Mouse (Mus musculus) retina, postnatal 1 day (tissue): Measurements from ENCODE around the gene Actl11.

Experiments used
- DNase-seq: peaks from one replicate; pipeline ENCODE4 v3.0.0-alpha.2; 2012

Actl11 gene

DNA sequence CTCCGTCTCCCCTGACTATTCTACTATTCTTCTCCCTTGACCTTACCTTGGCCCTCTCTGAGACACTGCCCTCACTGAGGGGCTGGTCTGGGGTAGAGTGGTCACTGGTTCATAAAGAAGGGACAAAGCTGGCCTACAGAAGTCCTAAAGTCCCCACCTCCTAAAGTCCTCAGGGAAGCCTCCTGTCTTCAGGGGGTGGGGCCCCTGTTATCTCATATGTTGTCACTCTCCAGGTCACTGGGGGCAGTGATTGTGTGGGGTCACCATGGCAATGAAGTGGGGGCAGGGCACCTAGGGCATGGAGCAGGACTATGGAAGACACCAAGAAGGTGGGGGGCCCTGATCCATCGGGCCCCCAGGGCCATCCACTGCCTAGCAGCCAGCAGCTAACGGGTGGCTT, at the start of gene Actl11:
Actl11 (plus strand) TSS at position 301 of the 400 bp plus-strand sequence.
- no peak for DNase-seq

DNA sequence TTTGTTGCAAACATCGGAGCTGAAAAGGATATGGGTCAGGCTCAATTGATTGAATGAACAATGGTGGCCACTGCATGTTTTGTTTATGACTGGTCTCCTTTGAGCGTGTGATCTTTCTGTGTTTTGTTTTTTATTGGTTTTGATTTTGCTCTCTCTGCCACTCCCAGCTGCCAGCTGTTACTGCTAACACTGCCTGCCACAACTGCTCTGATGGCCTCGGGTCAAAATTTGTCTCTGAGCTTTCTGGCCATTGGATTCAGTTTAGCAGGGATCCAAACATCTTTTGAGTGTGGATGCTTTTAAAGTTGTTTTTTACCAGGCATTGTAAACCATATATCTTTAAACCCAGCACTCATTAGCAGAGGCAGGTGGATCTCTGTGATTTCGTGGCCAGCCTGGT, 47.9 kb upstream of the Actl11 start:
- no peak for DNase-seq

DNA sequence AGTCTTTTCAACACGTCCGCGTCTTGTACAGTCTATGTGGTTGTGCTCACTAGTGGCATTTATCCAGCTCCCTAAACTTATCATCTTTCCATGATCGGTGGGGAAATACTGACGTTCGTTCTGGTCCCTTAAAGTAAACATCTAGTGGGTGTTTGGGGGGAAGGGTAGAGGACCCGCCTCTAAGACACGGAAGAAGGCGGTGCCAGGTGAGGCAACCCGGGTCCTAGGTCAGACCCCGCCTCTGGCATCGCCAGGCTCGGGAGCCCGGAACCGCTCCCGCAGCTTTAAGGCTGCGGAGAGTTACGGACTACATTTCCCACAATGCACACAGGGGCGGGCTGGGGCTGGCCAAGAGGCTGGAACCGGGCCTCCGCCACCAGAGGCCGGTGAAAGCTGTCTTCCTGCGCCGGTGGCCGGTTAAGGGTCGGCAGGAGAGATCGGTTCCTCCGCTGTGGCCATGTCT, 40.4 kb upstream of the Actl11 start, which contains the start of gene Mon1a:
Mon1a (plus strand) TSS at position 348 of the 463 bp plus-strand sequence.
- peak; percentile 90 for DNase-seq

DNA sequence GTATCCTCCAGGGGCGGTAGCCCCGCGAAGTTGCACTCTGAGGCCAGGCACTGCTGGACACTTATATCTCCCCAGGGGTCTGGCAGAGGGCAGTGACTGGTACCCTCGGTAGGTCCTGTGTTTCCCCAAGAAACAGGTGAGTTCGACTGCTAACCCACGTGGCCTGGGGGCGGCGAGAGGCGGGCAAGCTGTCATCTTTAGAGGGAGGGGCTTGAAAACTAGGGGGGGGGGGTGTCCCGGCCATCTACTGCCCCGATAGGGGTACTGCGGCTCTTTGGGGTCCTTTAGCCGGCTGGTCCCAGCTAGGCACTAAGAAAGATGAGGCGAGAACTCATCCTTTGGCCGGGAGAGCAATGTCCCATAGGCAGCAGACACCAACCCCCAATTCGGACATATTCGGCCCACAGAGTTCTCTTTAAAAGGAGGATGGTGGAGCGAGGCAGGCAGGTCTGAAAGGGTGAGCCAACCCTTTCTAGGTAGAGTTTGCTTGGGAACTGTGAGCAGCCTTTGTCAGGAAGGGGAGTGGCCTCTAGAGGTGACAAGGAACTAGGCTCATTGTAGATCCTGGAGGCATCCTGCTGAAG, 39.9 kb upstream of the Actl11 start:
- DNase-seq, result no peak

DNA sequence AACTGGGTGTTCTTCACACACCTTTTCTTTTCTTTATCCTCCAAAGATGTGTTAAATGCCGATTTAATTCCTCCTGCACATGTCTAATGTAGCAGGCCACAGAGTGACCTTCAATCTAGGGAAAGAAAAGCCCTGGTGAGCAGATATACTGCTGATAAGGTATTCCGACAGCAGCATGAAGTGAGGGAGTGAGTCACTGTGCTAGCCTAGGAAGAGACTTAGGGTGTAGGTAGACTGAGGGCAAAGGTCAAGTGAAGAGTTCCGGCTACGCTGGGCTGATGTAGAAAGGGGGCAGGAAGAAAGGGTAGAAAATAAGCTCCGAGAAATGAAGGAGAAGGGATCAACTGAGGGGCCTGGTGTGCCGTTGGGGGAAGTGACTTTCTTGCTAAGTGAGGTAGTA, 38.0 kb upstream of the Actl11 start:
- no peak for DNase-seq

DNA sequence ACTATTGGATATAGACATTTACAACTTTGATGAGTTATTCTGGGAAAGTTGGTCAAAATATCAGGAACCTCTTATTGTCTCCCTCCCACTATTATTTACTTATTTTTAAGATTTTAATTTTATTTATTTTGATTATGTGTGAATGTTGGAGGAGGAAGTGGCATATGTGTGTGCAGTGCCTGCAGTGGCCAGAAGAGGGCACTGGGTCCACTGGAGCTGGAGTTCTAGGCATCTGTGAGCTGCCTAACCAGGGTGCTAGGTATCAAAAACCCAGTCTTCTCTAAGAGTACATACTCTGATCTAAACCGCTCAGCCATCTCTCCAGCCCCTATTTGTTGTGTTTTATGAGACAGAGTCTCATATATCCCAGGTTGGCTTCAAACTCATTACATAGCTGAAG, 37.2 kb upstream of the Actl11 start:
- no peak for DNase-seq

DNA sequence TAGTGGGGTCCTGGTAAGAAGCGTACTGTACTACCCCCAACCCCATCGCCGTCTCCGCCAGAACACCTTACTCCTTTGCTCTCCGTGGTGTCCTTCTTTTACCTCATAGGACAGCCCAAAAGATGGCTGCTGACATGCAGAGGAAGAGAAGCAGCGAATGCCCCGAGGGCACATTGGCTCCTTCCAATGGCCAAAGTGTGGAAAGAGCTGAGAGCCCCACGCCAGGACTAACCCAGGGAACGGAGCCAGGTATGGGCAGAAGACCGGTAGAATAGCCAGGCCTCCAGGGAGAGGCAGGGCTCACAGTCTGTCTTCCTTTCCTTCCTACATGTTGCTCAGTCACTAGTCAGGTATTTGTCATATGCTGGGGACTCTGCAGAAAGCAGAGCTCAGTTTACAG, 29.7 kb upstream of the Actl11 start:
- DNase-seq, result no peak

DNA sequence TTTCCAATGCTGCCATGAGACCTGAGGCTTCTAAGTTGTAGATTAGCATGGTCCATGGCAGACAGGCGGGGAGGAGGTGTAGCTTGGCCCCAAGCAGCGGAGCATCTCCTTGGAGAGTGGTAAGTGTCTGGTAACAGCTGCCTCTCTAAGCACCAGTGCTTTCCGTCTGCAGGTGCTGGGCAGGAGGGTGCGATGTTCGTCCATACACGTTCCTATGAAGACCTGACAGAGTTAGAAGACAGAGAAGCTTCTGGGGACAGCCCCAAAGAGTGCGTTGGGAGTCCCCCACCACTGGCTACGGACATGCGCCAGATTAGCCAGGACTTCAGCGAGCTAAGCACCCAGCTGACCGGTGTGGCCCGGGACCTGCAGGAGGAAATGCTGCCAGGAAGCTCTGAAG, 28.4 kb upstream of the Actl11 start:
- no peak for DNase-seq

DNA sequence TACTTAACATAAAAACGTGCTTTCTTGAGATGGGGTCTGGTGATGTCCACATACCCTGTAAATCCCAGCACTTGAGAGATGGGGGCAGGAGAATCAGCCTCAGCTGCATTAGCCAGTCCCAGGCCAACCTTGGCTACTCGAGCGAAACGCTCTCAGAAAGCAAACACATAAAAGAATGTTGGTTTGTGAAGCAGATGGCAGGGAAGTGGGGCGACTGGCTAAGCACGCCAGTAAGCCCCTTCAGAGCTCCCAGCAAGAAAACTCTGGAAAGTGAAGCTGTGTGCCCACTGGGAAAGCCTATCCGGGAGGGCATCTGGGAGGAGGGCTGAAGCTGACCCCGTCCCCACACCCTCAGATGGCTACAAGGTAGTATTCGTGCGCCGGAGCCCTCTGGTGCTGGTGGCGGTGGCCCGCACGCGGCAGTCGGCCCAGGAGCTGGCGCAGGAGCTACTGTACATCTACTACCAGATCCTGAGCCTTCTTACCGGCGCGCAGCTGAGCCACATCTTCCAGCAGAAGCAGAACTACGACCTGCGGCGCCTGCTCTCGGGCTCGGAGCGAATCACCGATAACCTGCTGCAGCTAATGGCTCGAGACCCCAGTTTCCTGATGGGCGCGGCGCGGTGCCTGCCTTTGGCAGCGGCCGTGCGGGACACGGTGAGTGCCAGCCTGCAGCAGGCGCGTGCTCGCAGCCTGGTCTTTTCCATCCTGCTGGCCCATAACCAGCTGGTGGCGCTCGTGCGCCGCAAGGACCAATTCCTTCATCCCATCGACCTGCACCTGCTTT, 27.2 kb upstream of the Actl11 start:
- DNase-seq, result peak; percentile 88

DNA sequence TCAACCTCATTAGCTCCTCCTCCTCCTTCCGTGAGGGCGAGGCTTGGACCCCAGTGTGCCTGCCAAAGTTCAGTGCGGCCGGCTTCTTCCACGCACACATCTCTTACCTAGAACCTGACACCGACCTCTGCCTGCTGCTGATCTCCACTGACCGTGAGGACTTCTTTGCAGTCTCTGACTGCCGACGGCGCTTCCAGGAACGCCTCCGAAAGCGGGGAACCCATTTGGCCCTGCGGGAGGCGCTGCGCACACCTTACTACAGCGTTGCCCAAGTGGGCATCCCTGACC, 26.7 kb upstream of the Actl11 start:
- DNase-seq, result no peak

DNA sequence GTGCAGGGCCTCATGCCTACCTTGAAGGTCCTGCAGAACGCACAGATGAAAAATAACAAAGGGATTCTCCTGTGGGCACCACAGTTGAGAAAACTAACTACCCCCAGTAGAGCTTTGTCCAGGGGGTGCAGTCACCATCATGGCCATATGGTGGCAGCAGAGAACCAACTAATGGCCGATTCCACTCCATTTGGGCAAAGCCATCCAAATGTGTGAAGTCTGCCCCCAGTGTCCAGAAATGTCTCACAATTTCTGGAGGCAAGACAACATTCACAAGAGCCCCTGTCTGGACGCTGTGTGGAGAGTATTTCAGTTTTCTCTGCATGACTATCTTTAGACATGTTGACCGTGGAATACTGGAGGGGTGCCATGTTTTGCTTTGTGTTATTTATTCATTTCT, 23.5 kb upstream of the Actl11 start:
- DNase-seq, result peak; percentile 92

DNA sequence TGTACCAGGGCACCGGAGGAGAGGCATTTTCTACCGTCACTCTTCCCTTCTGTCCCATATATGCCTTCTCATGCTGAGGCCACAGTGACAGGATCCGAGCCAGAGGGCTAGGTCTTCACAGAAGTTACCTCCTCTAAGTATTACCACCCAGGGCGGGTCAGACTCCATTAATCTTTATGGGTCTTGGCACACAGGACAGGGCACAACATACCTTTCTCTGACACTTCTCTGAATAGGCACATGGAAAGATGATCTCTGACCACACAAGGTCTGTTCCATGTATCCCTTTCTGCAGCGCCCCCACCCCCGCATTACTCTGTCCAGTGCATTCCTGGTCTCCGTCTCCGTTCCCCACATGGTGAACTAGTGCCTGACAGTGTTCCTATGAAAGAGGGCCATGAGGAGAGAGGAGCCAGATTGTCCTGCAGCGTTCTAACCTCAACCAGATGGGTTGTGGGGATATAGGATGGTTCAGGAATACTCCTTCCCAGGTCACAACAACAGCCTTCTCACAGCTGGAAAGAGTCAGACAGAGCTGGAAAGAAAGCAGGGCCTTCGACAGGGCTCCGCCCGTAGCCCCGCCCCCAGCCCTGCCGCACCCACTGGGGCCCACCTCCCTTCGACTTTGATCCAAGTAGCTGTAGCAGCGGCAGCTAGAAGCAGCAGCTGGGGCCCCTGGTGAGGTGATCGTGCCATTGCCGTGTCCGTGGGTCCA, 21.9 kb upstream of the Actl11 start, which contains the start of gene Mst1r:
Mst1r (plus strand) TSS at position 622 of the 715 bp plus-strand sequence.
- DNase-seq, result peak; percentile 52

DNA sequence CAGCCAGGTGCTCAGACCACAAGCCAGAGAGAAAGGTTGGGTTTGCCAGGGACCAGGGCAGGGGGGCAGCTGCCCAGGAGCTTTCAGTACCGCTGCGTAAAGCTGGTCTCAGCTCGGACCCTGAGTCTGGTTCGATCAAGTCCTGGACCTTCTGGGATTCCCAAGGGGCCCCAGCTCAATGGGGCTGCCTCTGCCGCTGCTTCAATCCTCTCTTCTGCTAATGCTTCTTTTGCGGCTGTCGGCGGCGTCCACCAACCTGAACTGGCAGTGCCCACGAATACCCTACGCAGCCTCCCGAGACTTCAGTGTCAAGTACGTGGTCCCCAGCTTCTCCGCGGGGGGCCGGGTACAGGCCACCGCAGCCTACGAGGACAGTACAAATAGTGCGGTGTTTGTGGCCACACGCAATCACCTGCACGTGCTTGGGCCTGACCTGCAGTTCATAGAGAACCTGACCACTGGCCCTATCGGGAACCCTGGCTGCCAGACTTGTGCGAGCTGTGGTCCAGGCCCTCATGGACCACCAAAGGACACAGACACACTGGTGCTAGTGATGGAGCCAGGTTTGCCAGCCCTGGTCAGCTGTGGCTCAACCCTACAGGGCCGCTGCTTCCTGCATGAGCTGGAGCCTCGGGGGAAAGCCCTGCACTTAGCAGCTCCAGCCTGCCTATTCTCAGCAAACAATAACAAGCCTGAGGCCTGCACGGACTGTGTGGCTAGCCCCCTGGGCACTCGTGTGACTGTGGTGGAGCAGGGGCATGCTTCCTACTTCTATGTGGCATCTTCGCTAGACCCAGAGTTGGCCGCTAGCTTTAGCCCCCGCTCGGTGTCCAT, 21.1 kb upstream of the Actl11 start:
- DNase-seq, result no peak

DNA sequence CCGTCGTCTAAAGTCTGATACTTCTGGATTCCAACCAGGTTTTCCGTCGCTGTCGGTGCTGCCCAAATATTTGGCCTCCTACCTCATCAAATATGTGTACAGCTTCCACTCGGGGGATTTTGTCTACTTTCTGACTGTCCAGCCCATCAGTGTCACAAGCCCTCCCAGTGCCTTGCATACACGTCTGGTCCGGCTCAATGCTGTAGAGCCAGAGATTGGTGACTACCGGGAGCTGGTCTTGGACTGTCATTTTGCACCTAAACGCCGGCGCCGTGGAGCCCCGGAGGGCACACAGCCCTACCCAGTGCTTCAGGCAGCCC, 20.5 kb upstream of the Actl11 start:
- no peak for DNase-seq

DNA sequence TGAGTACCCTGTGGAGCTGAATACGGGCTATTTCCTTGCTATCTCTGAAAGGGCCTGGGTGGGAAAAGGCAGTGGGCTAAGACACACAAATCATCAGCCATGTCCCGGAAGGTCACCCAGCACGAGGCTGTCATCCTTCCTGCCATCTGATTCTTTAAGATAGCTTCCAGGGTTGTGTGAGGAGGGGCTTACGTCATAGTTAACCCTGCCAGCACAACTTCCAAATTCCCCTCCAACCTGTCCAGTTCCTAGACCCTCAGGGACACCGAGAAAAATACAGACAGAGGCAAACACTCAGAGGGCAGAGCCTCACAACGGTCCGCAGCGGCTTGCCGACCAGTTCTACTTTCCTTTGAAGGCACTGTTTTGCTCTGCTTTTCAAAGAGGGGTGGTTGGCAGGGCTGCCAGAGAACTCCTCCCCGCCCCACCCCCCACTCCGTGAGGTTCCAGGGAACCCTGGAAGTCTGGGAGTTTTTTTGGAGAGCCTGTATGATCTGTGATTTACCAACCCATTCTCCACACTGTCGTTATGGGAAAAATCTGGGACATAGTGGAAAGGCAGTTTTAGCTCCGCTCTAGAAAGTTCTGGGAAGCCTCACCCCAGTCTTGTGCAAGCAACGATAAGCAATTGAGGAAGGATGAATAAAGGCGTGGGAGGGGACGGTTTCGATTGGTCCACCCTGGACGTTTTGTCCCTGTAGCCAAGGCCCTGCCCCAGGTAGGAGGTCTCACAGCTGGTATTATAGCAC, 19.7 kb upstream of the Actl11 start:
- DNase-seq, result no peak

DNA sequence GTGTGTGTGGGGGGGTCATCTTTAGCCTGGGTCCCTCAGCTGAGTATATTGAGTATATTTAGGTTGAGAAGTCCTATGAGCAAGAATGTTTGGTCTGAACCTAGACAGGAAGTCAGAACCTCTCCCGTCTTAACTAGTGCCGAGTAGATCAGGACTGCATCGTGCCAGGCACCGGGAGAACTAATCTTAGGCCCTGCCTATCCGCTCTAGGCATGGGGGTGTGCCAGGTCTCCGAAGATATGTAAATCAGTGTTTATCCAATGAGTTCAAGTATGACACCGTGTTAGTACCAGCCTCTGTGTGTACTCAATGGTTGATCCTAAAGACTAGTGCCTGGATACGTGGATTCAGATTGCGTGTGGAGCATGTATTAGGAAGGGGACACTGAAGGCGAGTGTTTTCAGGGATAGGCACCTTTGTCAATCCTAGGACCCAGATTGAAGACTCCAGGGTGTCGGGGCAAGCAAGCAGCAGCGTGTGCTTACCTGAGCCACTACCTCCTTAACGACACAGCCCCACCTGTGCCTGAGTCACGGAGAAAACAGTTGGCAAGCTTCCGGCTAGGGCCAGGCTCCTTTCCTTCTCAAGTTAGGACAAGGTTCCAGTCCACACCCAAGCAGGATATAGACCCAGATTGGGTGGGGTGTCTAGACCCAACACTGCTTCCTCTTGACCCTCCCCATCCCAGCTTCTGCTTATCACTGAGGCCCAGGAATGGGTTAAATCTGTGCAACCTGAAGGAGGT, 18.1 kb upstream of the Actl11 start:
- no peak for DNase-seq

DNA sequence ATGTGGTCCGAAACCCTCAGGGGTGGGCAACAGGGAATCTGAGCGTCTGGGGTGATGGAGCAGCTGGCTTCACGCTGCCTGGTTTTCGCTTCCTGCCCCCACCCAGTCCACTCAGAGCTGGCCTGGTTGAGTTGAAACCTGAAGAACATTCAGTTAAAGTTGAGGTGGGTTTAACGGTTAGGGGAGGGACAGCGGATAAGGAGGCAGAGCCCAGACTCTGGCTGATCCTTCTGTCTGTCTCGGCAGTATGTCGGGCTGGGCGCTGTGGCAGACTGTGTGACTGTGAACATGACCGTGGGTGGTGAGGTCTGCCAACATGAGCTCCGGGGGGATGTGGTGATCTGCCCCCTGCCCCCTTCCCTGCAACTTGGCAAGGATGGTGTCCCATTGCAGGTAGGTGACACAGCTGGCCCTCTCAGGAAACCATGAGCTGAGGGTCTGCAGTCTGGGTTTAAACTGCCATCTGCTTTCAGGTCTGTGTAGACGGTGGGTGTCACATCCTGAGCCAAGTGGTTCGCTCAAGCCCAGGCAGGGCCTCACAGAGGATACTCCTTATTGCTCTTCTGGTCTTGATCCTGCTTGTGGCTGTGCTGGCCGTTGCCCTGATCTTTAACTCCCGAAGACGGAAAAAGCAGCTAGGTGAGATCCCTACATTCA, 13.4 kb upstream of the Actl11 start:
- DNase-seq, result no peak

DNA sequence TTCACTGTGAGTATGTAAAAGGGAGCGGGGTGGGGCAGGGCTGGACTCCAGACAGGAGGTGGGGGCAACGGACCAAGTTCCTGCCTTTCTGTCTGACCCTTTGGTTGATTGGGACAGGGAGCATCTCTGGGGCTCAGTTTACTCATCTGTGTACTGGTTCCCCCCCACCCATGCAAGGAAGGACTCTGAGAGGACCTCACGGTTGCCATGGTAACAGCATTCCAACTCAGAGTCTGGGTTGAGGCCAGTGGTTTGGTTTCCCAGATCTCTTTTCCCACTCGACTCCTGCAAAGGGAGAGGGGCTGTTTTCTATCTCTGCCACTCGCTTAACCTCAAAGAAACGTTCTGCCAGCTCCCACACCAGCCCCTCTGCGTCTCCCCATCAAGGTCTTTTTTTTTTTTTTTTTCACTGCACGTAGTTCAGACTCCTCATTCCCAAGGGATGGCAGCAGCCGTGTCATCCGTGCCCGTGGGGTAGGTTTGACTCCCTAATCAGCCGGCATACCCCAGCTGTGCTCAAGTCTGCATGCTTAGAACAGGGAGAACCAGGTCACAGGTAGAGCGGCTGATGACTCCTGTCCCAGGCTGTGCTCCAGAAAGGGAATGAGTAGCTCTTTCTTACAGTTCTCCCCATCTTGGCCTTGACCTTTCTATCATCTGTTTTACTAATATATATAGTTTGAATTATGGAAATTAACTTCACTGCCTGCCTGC, 10.2 kb upstream of the Actl11 start:
- peak; percentile 63 for DNase-seq

DNA sequence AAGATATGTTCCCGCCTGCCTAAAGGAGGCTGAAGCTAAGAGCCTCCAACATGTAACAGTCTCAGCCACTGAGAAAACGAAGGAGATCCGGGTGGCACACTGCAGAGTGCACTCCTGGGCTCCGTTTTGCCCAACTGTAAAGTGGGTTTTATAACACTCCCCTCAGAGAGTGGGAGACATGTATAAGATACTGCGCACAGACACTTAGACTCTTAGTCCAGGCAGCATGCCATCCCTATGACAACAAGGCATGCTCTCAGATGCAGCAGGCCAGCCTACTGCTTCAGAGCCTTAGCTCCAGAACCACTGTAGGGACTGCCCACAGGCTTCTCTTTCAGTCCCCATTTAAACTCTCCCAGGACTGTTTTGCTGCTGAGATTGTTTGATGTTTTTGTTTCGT, 9.4 kb upstream of the Actl11 start:
- no peak for DNase-seq

DNA sequence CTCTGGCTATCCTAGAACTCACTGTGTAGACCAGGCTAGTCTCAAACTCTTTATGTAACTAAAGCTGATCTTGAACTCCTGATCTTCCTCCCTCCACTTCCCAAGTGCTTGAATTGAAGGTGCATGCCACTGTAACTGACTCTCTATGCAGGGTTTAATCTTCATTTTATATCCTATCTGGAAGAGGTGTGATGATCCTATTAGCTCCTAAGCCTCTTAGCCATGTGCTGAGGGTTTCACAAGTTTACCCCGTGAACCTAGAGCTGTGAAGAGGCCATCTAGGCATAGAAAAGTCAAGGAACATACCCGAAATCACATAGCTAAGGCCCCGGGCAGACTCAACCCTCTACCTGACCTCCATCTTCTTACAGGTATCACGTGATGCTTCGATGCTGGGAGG, 8.8 kb upstream of the Actl11 start:
- DNase-seq, result peak; percentile 74

DNA sequence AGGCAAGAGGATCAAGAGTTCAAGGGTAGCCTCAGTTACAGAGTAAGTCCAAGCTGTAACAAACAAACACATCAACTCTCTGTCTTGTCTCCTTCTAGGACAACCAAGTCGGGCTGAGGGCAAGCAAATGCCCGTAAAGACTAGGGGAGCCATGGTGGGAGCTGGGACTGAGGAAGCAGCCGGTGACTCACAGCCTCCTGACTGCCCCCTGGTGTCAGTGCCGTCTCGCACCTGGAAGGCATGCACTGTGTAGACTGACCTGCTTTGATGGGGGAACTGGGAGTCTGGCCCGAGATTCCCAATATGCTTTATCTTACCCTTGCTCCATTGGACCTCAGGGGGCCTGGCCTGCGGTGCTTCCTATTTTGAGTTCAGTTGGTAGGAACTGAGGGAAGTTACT, 5.2 kb upstream of the Actl11 start:
- peak; percentile 33 for DNase-seq
